Mouse (Mus musculus): Measurements from ENCODE around the gene Prkra.

DNA sequence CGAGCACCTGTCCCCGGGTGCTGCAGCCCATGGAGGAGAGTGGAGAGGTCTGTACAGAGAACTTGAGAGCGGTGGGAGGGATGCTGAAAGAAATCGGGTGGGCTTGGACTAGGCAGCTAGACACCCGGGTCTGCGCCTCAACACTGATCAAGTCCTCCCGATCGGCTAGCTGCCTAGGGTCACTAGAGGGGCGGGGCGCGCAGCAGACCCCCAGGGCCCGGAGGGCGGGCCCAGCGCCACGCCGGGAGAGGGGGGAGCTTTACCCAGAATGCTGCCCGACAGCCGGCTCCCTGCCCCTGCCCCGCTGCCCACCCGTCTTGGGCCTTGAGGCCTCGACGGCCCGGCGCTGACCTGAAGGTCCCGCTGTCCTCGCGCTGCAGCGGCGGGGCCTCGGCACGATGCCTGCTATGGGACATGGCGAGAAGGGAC, 360 bp downstream of the Prkra start:
- TF ChIP-seq POLR2A (IDR thresholded peaks at IDR 0.05; ENCODE audit: borderline replicate concordance, insufficient read depth, low read length) (no peak), CTCF (IDR thresholded peaks at IDR 0.05; ENCODE audit: borderline replicate concordance, insufficient read depth, low read depth, low read length) (no peak)

All from cerebellum, adult 2 months (tissue).